Mouse (Mus musculus) heart, adult 9 months (tissue): Measurements from ENCODE around the gene Eps8.
A peak's percentile ranks its signal among the peaks of the same experiment; 100 is the strongest.

Source experiments
- DNase-seq, 2 experiments: peaks; one replicate each; pipeline ENCODE4 v3.0.0; 2022; ENCODE audit warnings: low spot score in 2 of 2

Eps8 gene

DNA sequence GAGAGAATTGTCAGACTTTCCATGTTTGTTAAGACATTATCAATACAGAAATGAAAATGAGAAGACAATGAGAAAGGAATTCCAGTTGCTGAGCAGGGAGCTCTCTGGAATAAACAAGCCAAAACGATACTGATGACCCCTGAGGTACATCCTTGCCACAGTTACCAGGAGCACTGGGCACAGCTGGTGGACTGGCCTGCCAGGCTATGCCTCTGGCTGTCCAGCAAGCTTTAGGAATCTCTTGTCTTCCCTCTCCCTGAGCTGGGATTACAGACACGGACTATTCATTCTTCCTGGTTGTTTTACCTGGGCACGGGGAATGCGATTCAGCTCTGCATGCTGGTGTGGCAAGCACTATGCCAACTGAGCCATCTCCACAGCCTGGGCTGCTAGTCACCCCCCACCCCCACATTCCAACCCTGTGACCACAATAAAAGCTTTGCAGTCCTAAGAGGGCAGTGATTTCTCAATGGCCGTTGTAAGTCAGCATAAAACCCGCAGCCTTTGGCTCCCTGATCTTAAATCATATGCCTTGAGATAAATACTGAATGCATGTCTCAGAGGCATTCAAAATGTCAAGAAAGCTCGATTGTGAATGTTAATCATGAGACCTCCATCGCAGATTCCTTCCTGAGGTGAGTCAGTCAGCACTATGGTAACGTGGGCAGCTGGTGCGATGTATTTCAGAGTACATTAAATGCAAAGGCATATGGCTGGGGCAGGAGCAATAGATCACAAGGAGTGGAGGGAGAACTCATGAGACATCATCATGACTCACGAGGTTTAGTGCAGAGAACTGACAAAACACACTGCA lies 134.9 kb downstream of the Eps8 start:
- DNase-seq, result no peak

DNA sequence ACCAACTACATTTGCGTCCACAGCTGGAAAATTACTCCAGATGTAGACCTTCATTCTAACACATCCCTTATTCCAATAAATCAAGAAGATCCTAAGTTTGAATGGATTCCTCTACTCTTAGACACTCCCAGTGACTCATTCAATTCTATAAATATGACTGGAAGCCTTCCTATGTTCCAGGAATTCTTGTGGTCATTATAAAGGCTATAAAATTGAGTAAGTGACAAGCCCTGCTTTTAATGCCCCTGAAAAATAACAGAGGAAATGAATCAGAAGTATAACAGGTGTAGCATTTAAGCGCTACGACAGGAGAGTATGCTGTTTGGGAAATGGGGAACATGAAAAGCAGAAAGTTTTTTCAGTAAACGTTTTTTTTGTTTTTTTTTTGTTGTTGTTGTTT lies 139.8 kb downstream of the Eps8 start:
- DNase-seq, result no peak

GRCm38 (mm10) chr6:137512753-137513152 lies 141.9 kb downstream of the Eps8 start:
- no peak for DNase-seq

DNA sequence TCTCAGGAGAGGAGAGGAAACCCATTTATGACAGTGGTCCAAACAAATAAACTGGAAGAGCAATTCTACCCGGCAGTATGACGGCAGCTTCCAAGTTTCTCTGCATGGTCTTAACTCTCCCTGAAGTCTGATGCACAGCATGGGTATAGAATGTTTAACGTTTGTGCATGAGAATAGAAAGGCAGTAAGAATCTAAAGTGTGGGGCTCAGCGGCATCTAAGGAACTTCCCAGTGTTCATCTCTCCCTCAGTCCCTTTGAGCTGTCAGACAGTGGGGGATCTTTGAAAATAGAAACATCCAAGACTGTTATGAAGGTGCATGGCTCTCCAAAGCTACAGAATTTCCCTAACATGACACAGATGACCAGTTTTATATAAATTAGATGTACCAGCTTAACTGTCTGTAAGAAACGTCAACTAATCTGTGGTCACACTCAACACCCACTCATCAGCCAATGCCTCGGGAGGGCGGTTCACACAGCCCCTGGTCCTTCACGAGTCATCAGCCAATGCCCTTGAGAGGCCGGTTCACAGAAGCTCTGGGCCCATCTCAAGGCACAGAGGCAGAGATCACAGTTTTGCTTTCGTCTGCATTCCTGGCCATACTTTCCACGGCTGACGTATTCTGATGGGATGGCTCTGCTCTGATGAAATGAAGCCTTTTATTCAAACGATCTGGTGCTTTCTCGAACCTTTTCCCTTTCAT lies 145.2 kb downstream of the Eps8 start:
- no peak for DNase-seq

GRCm38 (mm10) chr6:137508936-137509335 lies 145.7 kb downstream of the Eps8 start:
- no peak for DNase-seq

- DNase-seq, result no peak
Measured at GRCm38 (mm10) chr6:137506563-137506962, 148.1 kb downstream of the Eps8 start.

DNA sequence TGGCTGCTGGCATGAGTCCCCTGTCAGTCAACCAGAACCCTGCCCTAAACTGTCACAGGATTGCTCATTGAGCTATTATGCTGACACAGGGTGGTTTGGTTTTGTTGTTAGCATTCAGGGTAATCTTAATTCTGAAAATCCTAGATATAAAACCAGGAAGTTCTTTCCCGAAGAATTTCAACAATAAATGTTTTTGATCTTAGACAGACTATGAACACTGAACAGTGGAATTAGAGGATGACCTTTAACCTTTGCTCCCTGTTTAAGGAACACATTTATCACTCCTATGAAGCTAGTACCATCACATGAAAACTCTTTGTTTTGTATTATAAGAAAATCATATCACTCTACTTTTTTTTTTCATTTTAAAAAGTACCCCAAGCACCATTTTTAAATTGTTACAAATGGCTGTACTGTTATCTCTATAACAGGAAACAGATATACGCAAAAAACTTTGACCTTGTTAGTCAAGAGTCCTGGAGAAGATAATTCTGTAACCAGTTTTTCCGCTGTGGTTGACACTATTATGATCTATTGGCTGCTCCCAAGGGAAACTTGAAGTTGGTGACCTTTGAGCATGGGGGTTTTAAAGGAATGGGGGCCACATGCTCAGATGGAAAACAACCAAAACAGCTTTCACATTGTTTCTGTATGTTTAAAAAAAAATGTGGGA lies 149.0 kb downstream of the Eps8 start:
- DNase-seq, result no peak

- no peak for DNase-seq
Measured at GRCm38 (mm10) chr6:137504052-137504451, 150.6 kb downstream of the Eps8 start.

DNA sequence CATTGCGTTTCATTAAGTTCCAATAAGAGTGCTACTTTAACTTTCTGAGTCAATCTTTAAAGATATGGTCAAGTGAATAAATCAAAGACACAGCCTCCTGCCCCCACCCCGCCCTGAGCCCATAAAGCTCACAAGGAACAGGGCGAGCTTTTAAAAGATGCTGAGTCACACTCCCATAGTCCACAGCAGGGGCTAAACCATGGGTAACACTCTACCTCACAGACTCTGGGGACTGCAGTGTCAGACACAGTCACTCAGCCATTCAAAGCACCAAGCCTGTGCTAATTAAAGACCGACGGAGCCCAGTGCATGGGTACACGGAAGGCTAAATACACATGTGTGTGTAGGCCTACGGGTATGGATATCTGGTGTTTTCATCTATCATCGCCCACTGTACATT lies 151.2 kb downstream of the Eps8 start:
- DNase-seq, result no peak

DNA sequence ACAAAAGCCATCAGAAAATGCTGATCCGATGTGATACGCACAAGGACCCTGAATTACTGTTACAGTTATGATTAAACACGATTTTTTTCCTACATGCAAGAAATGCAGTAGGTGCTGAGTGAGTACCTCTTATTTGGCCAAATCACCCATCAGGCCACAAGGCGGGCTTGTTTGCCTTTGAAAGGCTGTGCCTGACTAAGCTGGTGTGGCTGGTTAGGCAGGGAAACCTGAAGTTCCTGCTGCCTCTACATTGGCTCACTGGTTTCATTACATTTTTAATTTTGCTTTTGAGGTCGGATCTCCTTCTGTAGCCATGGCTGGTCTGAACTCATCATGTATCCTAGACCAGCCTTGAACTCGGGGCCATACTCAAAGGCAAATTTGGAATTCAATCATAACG lies 151.7 kb downstream of the Eps8 start:
- no peak for DNase-seq

- peak; percentile 17 to 24 for DNase-seq
Measured at GRCm38 (mm10) chr6:137498781-137499180, 155.9 kb downstream of the Eps8 start.

DNA sequence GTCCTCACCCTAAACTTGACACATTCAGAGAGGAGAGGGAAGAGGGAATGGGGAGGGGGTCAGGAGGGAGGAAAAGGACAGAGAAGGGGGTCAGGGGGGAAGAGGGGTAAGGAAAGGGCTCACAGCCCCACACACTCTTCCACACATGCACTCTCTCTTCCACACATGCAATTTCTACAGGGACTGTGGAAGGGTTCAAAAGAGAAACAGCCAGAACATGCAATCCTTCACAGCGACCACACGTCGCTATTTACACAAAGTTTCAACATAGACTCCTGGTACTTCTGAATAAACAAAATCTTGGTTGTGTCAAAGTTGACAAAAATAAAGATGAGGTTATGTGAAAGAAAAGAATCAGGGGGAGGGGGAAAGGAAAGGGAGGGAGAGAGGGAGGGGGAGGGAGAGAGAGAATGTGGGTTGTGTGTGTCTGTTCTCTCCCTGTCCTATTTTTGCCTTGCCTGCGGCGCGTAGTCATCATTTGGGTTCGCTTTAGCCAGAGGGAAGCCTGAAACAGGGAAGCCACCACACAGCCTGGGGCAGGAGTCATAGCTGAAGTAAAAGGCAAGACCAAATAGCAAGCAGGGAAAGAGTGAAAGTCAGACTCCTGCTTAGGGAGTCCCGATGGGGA lies 157.4 kb downstream of the Eps8 start:
- DNase-seq, result no peak

GRCm38 (mm10) chr6:137496562-137496961 lies 158.1 kb downstream of the Eps8 start:
- DNase-seq, result no peak

DNA sequence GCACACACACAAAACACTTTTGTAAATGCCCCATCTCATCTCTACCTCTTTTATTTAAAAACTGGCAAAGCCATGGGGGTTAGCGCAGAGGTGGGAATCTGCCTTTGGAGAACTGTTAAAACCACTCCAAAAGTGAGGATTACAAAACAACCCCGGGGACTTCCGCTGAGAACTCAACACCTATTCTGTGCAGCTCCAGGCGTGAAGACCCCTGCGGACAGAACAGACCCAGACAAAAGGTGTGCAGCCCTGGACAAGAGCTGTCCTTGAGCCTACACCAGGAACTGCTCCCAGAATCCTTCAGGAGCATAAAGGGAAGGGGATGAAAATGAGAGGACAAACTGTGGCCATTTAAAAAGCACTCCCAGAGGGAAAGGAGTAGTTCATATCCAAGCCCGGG lies 159.4 kb downstream of the Eps8 start:
- DNase-seq, result no peak

- DNase-seq, result no peak
Measured at GRCm38 (mm10) chr6:137494801-137495200, 159.9 kb downstream of the Eps8 start.

DNA sequence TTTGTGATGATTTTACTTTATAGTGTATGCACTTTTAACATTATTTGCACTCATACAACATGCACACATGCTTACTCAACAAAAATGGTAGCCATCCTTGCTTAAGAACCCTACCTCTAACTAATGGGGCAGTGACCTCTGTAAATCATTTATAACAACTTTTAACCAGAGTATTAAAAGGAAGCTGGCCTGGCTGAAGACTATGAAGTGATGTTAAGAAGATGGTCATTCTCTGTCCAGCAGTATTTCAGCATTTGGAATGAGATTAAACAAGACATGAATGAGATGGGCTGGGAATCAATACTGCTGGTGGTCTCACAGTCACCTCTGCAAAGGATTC lies 160.6 kb downstream of the Eps8 start:
- DNase-seq, result no peak

DNA sequence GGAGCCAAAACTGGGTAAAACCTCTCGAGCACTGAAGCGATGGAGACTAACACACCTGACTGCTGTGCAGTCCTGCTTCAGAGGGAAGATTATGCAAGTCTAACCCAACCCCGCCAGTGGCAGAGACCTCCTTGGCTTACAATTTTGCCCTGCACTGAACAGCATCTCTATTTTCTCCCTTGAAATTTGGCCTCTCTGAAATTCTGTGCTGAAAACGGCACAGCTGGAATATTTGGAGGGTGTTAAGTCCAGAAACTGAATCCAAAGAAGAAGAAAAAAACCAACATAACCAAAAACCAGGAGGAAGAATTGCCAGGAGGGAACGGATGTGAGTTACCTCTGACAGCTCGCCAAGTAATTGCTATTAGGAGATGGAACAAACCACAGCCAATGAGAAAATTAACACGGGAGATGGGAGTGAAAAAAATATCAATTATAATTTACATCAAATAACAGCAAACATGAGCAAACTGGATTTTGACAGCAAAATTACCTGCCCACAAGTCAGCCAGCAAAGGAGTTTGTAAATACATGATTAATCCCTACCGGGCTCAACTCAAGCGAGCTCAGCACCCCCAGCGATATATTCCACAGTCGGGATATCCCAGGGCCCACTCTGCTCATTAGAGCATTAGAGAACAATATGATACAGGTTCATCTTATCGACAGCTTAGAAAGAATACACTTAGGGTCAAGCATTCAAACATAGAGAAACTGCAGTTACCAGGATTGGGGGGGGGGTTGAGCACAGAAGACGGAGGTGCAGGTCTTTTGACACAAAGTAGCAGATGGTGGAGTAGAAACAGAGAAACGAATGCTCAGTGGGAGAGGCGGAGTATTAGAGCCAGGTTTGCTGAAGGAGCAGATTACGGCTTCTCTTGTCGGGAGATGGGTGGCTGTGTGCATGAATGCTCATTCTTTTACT lies 161.2 kb downstream of the Eps8 start:
- peak; percentile 38 to 43 for DNase-seq

DNA sequence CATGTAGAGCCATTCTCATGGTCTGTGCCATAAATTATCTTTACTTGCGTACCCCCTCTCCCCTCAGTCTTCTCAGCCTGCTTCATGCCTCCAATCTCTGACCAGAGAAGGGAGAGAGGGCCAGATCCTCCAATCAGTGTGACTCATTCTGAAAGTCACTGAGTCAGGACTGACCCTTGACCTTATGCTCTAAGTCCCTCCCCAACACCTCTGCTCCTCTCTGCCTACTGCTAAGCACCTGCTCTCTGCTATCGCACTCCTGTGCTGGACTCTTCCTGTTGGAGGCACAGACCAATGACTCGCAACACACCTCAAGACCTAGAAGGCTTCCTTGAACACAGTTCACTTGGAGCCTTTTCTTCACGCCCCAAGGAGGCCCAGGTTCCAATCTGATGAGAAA lies 162.1 kb downstream of the Eps8 start:
- no peak for DNase-seq

- no peak for DNase-seq
Measured at GRCm38 (mm10) chr6:137491659-137492058, 163.0 kb downstream of the Eps8 start.

DNA sequence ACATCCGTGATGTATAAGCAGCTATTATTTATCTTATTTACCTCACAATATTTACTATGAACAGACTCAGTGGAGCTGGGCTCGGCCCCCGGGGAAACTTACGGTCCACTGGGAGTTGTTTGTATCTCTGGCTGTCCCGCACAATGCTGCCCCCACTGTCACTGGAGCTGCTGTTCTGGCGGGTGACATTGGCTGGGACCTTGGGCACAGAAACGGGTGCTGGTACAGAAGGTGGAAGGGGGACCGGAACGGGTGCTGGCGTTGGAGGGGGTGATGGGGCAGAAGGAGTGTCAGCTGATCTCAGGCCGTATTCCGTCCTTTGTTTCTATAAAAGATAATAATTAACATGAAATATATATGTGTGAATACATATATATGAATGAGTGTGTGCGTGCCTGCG lies 164.6 kb downstream of the Eps8 start:
- no peak for DNase-seq

GRCm38 (mm10) chr6:137487443-137487842 lies 167.2 kb downstream of the Eps8 start:
- DNase-seq, result peak; percentile 73 to 74
